ENCODE assay signal across 18 mouse cellular contexts in genomic region chr10:44450835-44451234, GRCm38 (mm10).
"Had no signal": no experiment of that assay in that cellular context is flagged by ENCODE, and none has a peak within 500 bp of the region (broad histone marks: within the 10 kb centered on the region; RNA-seq: fewer than 3 reads in every experiment).

No protein-coding gene starts in this region.

- H3K9me3 ChIP-seq: lung, embryonic 15.5 days; megakaryocyte, embryonic 14.5 days; midbrain, embryonic 13.5 days; midbrain, embryonic 15.5 days; neural tube, embryonic 12.5 days; stomach, embryonic 15.5 days had no signal

- H3K27ac ChIP-seq: lung, embryonic 15.5 days; macrophage; midbrain, embryonic 13.5 days; midbrain, embryonic 15.5 days; neural tube, embryonic 12.5 days; stomach, embryonic 15.5 days; stomach, postnatal 0 days had no signal

- DNase-seq: liver, postnatal 0 days; lung, adult 2 months; lung, postnatal 14 days; lung, postnatal 36 days; right cerebral cortex, postnatal 14 days; thymus, adult 2 months; thymus, postnatal 25 days; thymus, postnatal 4 days had no signal

- H3K4me3 ChIP-seq: lung, embryonic 15.5 days; megakaryocyte, embryonic 14.5 days; midbrain, embryonic 13.5 days; midbrain, embryonic 15.5 days; neural tube, embryonic 12.5 days; stomach, embryonic 15.5 days had no signal

- H3K9ac ChIP-seq: liver, postnatal 0 days; lung, embryonic 15.5 days; midbrain, embryonic 13.5 days; midbrain, embryonic 15.5 days; neural tube, embryonic 12.5 days; stomach, embryonic 15.5 days had no signal

- ATAC-seq: liver, postnatal 0 days; lung, postnatal 0 days; midbrain, embryonic 13.5 days; midbrain, embryonic 15.5 days had no signal

- H3K4me1 ChIP-seq: midbrain, embryonic 13.5 days; midbrain, embryonic 15.5 days; neural tube, embryonic 12.5 days had no signal

- H3K36me3 ChIP-seq: lung, embryonic 15.5 days; midbrain, embryonic 13.5 days; midbrain, embryonic 15.5 days; neural tube, embryonic 12.5 days; stomach, embryonic 15.5 days had no signal

- H3K4me2 ChIP-seq: lung, embryonic 15.5 days; midbrain, embryonic 11.5 days; midbrain, embryonic 13.5 days; midbrain, embryonic 15.5 days; neural tube, embryonic 12.5 days; stomach, embryonic 15.5 days had no signal
